Mouse (Mus musculus): ENCODE measurements around the gene Ptprs. TPM values are rescaled to one million over a fixed set of nuclear protein-coding genes. Genes with fewer than 3 reads are reported as not detected.

Ptprs gene
- total RNA-seq, 4 experiments from 2014 or later, result 25.5 to 38.3 (median 30.6) TPM

DNA sequence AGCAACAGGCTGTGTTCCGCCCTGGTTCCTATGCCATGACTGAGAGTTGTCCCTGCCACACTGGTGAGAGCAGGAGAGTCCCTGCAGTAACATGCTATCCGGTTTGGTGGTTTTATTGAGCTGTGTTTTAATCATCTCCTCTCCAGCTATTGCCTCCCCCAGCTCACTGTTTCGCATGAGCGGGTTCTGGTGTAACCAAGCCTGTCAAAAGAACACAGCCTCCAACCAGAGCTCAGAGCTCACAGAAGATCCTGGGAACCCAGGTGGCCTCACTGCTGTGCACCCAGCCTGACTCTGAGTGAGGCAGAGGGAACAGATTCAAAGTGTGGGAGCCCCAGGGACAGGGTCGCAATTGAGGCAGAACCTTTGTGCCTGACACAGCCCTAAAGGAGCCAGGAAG is 95.1 kb downstream of the Ptprs start:
- no peak for DNase-seq (ENCODE audit: low spot score in 2 of 2)

DNA sequence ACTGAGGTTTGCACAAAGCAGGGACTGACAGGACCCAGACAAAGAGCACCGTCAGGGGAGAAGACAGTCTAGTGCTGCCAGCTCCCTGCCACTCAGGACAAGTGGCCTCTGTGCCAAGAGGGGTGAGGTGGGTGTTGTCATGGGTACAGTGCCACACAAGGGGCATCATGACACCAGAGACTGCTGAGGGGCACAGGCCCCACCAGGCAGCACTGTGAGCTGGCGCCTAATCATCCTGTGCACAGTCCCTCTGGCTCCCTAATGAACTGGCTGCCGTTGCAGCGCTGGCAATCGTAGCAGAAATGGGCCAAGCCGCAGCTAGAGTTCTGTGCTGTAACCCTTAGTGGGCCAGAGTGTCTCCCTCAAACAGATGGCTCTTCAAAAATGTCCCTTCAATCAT is 96.0 kb downstream of the Ptprs start:
- DNase-seq (ENCODE audit: low spot score in 2 of 2), result no peak

DNA sequence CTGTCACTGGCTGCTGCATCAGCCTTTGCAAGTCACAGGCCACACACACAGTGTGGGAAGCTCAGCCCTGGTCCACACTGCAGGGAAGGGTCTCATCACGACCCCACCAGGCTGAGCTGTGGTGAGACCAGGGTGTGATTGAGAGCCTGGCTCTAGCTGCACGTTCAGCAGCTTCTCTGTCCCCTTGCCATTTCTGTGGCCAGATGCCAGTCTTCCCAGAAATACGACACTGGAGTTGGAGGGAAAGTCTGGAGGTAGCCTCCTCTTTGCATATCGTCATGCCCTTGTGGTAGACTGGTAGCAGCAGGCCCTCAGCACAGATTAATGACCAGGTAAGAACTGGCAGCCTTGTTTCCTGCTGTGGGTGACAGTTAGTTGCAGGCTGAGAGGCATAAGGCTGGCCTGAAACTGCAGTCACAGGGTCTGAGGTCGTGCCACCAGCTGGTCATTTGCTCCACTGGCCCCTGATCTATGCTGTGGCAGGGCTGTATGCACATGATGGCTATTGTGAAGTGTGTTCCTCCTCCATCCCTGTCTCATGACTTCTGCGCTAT is 96.9 kb downstream of the Ptprs start:
- no peak for DNase-seq (ENCODE audit: low spot score in 2 of 2)

DNA sequence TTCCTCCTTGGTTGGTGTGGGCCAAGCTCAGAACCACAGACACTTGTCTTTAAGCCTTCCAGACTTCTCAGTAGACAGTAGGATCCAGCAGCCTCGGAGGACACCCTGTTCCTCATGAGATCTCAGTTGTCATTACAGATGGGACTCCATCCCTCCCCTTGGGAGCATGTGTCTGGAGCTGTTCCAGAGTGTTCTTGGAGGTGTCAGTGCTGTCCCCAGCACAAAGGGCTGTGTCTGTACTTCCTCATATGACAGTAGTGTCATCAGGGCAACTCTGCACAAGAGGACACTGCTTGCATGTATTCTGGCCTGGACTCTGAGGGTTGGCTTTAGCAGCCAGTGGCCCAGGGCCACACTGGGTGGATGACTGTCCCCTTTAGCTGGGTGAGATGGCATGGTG is 101.4 kb downstream of the Ptprs start:
- peak in 1 of 2 experiments; percentile 48 for DNase-seq (ENCODE audit: low spot score in 2 of 2)

DNA sequence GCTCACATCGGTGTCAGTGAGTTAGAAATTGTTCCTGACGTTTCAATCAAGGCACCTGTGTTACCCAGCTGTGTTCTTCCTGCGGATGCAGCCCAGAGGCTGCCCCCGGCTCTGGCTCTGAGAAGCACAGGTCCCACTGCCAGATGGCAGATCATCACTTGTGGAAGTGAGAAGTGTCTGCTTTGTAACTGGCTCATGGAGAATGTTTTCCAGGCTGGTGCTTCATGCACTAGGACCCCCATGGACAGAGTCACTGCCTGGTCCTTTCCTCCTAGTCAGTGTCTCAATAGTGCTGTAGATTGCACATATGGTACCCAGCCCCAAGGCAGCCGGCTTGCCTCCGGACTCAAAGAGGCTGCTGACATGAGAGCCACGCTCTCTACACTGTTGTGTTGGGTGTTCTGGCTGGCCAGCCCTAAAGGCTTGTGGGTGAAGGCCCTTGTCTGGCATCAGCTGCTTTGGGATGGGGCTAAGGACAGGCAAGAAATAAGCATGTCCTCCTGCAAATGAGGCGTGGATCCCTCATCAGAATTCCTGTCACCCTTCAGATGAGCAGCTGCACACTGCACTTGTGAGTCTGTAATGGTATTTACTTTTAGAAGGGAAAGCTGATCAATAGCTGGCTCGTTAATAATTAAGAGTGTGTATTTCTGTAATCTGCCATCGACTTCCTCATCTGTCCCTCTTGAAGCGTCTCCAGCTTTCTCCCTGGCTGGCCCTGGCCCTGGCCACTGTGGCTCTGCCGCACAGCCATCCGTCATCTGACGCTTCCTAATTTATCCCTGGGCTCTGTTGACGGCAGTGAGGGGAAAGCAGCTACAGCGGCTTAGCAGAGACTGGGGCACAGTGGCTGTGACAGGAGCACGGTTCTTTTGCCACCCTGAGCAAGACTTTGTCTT is 102.9 kb downstream of the Ptprs start:
- DNase-seq (ENCODE audit: low spot score in 2 of 2), result peak in 1 of 2 experiments; percentile 28

DNA sequence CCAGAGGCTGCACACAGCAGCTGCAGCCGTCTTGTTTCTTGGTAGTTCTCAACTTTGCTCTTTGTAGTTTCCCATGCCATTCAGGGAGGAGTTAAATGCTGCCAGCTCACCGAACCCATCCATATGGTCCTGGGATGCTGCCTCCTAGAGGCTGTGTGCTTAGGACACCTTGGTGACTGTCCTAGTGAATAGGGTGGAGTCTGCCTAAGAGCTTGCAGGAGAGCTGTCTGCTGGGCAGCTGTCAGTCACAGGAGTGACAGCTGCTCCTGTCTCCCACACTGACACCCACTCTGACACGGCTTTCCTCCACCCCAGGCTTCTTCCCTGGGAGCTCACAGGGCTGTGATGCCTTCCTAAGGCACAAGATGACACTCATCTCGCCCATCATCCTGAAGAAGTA is 104.2 kb downstream of the Ptprs start:
- DNase-seq (ENCODE audit: low spot score in 2 of 2), result no peak

DNA sequence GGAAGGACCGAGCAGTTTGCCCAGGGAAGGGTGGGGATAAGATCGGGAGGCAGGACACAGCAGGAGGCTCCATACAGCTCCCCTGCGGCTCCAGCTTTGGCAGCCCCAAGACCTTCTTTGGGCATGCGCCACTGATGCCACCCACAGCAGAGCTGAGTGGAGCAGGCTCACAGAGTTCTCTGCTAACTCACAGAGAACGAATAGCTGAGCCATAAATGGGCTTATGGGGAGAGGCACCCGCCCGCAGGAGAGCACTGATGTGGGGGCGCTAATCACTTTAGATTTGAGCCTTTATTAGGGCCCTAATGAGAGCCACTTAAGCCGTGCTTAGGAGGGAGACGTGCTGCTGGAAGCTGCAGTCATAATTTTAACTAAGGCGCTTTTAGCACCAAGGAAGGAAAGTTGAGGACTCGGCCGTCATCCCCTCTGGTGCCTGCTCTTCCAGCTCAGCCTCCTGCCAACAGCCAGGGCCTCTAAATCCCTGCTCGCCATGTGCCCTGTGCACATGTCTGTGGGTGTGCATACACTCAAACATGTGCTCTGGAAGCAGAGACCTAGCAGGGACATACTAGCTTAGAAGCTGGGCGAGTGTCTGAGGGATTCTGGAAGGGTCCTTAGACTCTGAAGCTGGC is 105.1 kb downstream of the Ptprs start:
- no peak for DNase-seq (ENCODE audit: low spot score in 2 of 2)

DNA sequence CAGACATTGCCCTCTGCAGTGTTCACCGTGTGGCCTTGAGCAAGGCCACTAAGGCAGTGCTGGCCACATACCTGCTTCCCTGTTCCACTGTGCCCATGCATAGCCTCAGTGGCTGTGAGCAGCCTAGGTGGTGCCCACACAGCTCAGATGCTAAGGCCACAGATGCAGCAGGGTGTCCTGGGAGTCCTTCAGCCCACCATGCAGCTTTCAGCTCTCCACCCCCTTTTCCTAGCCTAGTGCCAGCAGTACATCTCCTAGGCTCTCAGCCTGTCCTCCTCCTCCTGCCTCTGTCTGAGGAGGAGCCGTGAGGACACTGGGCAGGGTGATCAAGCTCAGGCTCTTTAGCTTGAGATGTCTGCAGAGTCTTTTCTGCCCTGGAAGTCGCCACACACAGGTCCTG is 106.2 kb downstream of the Ptprs start:
- DNase-seq (ENCODE audit: low spot score in 2 of 2), result no peak

DNA sequence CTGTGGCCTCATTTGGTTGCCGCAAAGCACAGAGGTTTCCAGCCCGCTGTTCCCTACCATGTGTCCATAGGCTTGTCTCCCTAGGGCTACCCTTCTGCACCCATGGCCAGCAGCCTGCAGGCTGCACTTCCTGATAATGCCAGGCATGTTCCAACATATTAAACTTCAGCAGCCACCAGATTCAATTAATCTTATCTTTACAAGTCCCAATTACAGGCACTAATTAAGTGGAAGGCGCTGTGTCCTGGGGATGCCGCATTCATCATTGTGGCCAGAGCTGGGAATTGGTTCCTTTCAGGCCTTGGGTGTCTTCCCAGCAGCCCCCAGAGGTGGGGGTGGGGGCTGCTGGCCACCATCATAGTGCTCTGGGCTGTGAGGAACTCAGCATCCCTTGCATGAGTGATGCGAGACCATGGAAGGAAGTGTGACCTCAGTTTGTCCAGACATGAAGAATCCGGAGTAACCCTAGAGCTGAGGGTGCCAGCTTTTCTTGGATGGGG is 107.9 kb downstream of the Ptprs start:
- no peak for DNase-seq (ENCODE audit: low spot score in 2 of 2)

DNA sequence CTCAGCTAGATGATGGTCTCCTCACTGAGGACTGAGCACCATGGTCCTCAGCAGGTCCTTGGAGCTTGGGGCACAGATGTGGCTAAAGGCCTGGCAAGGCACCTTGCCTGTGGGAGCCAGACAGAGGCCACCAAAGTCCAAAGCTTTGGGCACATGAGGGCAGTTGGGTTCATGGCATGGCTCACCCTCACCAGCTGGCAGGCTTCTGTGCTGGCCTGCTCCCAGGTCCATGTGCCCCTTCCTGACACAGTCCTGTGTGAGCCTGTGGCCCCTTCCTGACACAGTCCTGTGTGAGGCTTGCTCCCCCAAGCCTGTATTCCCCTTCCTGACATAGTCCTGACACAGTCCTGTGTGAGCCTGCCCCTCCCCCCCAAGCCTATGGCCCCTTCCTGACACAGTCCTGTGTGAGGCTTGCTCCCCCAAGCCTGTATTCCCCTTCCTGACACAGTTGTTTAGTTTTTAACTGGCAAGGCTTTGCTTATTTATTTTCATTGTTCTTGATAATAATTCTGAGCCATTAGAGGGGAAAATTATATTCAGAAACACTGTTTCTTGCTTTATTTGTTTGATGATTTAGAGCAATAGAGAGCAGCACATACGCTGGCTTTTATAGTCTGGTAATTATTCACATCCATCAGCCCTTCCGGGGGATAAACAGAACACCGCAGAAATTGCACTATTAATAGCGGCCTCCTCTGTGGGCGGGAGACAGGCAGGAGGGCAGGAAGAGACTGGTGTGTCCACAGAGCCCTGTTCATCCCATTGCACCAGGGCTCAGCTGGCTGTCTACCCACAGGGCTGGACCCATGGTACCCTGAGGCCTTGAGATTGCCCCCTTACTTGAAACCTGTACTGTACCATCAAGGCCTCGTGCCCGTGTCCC is 110.3 kb downstream of the Ptprs start:
- DNase-seq (ENCODE audit: low spot score in 2 of 2), result no peak

Small RNA genes lying within 50 kb of the gene (microRNA-seq; reads per million reads assigned to microRNA genes)
- gene Mir6977, result not detected

Other genes with a start within 250 kb of the Ptprs start
- gene Fem1a, start 219.7 kb downstream of the Ptprs start, total RNA-seq (2022), result 100 to 1,000 TPM; 180 to 201 (median 196) TPM
- 1 to 10 TPM; 1.7 to 2.2 (median 2.0) TPM for gene Ticam1, start 199.7 kb downstream of the Ptprs start, total RNA-seq (2022)
- gene Plin3, start 183.6 kb downstream of the Ptprs start, total RNA-seq (2022), result 10 to 100 TPM; 22.9 to 44.8 (median 28.7) TPM
- not detected for gene Arrdc5, start 176.2 kb downstream of the Ptprs start, total RNA-seq (2022)
- under 1 TPM; 0.18 to 0.67 (median 0.44) TPM for gene Uhrf1, start 173.2 kb downstream of the Ptprs start, total RNA-seq (2022)
- gene Kdm4b, start 150.4 kb downstream of the Ptprs start, total RNA-seq (2022), result 10 to 100 TPM; 22.2 to 26.4 (median 22.8) TPM
- gene Znrf4, start 35.9 kb upstream of the Ptprs start, total RNA-seq (2022), result not detected
- gene Gm20219, start 77.9 kb upstream of the Ptprs start, total RNA-seq (2022), result under 1 TPM; 0.31 to 0.83 (median 0.40) TPM
- gene Safb2, start 108.1 kb upstream of the Ptprs start, total RNA-seq (2022), result 10 to 100 TPM; 19.7 to 30.7 (median 25.9) TPM
- 10 to 100 TPM; 29.6 to 46.7 (median 37.6) TPM for gene Safb, start 108.3 kb upstream of the Ptprs start, total RNA-seq (2022)
- 100 to 1,000 TPM; 119 to 142 (median 131) TPM for gene 2410015M20Rik, start 133.3 kb upstream of the Ptprs start, total RNA-seq (2022)
- 100 to 1,000 TPM; 576 to 726 (median 610) TPM for gene Rpl36, start 136.9 kb upstream of the Ptprs start, total RNA-seq (2022)
- gene Lonp1, start 150.4 kb upstream of the Ptprs start, total RNA-seq (2022), result 10 to 100 TPM; 63.0 to 69.4 (median 67.5) TPM
- gene Catsperd, start 151.7 kb upstream of the Ptprs start, total RNA-seq (2022), result not detected
- 10 to 100 TPM; 36.5 to 40.7 (median 39.7) TPM for gene Ranbp3, start 196.8 kb upstream of the Ptprs start, total RNA-seq (2022)
- gene Ndufa11, start 241.3 kb upstream of the Ptprs start, total RNA-seq (2022), result 100 to 1,000 TPM; 325 to 413 (median 358) TPM
- gene Vmac, start 241.5 kb upstream of the Ptprs start, total RNA-seq (2022), result 1 to 10 TPM; 1.8 to 3.1 (median 2.4) TPM